Mouse (Mus musculus): ENCODE data around the gene Gm10972. TPM values are rescaled to one million over a fixed set of nuclear protein-coding genes. Genes with fewer than 3 reads are reported as not detected.
"Not testable (repeated sequence)": the region's sequence is repeated elsewhere in the genome, so short reads cannot be mapped to it uniquely, and the experiment has no call there.

Gm10972 gene
- total and polyA plus RNA-seq, 2 experiments from 2014 or later, result not detected

DNA sequence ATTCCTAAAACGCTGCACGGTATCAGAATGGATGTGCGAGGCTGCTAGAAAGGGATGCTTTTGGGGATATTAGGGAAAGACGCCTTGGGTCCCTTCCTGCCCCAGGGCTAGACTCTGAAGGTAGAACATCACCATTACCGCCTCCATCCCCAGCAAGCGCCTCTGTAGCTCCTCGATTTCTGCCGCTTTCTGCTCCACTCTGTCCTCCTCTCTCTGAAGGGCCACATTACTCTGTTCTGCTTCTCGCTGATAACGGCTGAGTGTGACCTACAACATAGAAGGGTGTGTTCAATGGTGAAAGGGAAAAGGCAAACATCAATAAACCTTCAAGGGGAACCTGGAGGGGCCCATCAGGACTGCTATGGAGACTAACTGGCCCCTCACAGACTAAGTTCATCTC, 20.4 kb upstream of the Gm10972 start:
- Histone ChIP-seq H3K36me3 (ENCODE audit: insufficient read depth, low read length) (no peaks in the 10 kb centered on the region), H3K4me1 (ENCODE audit: insufficient read depth, low read length) (no peaks in the 10 kb centered on the region), H3K9me3 (ENCODE audit: low read length) (no peaks in the 10 kb centered on the region), H3K27me3 (ENCODE audit: insufficient read depth, low read length) (no peaks in the 10 kb centered on the region), H3K4me3 (ENCODE audit: low read depth, low read length) (no peak overlapping the region), H3K27ac (ENCODE audit: low read depth, low read length) (no peak overlapping the region), H3K4me2 (ENCODE audit: low read depth, low read length, poor library complexity, severe bottlenecking) (no peak overlapping the region), H3K9ac (replicated peaks; ENCODE audit: low read length, poor library complexity, severe bottlenecking) (no peak overlapping the region)
- no peak for ATAC-seq (ENCODE audit: low FRiP score)
- WGBS, result 95% methylated on average over 10 of the region's 10 CpGs
- no peak for TF ChIP-seq CTCF (IDR thresholded peaks at IDR 0.05)
- no peak for DNase-seq (ENCODE audit: low spot score)

DNA sequence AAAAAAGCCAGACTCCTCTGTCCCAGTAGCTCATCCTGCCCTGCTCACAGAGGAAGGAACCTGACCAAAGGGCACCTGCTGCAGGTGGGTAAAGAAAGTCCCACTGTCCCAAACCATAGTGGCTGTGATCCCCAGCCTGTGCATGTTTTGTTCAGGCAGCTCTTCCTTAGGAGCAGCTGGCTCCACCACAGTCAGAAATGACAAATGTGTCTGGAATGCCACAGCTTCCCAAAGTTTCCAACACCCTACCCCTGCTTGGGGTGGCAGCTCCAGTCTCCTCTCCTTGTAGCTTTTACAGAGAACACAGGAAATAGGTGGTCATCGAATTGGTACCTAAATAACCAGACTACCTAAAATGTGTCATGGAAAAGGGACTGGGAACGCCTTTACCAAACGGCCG, 18.6 kb upstream of the Gm10972 start:
- no peak for DNase-seq (ENCODE audit: low spot score)
- H3K4me1 ChIP-seq (ENCODE audit: insufficient read depth, low read length), result no peaks in the 10 kb centered on the region
- no peaks in the 10 kb centered on the region for H3K36me3 ChIP-seq (ENCODE audit: insufficient read depth, low read length)
- H3K4me2 ChIP-seq (ENCODE audit: low read depth, low read length, poor library complexity, severe bottlenecking), result no peak overlapping the region
- no peaks in the 10 kb centered on the region for H3K27me3 ChIP-seq (ENCODE audit: insufficient read depth, low read length)
- 96% methylated on average over 4 of the region's 4 CpGs for WGBS
- H3K9me3 ChIP-seq (ENCODE audit: low read length), result no peaks in the 10 kb centered on the region
- no peak overlapping the region for H3K4me3 ChIP-seq (ENCODE audit: low read depth, low read length)
- TF ChIP-seq CTCF (IDR thresholded peaks at IDR 0.05), result no peak
- no peak overlapping the region for H3K27ac ChIP-seq (ENCODE audit: low read depth, low read length)
- no peak overlapping the region for H3K9ac ChIP-seq (replicated peaks; ENCODE audit: low read length, poor library complexity, severe bottlenecking)
- ATAC-seq (ENCODE audit: low FRiP score), result no peak

DNA sequence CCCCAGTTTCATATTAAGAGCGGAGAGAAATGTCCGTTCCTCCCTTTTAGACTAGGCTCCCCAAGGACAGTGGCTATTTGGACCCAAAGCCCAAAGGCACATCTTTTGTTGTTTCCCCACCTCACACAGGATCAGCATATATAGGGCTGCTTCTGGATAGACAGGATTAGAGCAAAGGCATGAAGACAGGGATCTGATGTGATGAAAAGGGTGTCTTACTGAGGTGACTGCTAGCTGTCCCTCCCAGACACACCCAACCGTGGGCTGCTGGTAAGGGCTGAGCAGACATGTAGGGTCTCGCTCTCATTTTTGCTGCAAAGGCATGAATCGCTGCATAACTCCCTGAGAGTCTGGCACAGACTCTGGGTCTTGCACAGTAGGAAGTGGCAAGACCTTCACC, 14.2 kb upstream of the Gm10972 start:
- no peak overlapping the region for H3K9ac ChIP-seq (replicated peaks; ENCODE audit: low read length, poor library complexity, severe bottlenecking)
- H3K4me2 ChIP-seq (ENCODE audit: low read depth, low read length, poor library complexity, severe bottlenecking), result no peak overlapping the region
- DNase-seq (ENCODE audit: low spot score) (no peak), ATAC-seq (ENCODE audit: low FRiP score) (no peak)
- H3K36me3 ChIP-seq (ENCODE audit: insufficient read depth, low read length), result no peaks in the 10 kb centered on the region
- H3K4me1 ChIP-seq (ENCODE audit: insufficient read depth, low read length), result no peaks in the 10 kb centered on the region
- H3K4me3 ChIP-seq (ENCODE audit: low read depth, low read length), result no peak overlapping the region
- H3K9me3 ChIP-seq (ENCODE audit: low read length), result no peaks in the 10 kb centered on the region
- whole genome bisulfite sequencing, result 80% methylated on average over 5 of the region's 5 CpGs
- H3K27me3 ChIP-seq (ENCODE audit: insufficient read depth, low read length), result no peaks in the 10 kb centered on the region
- no peak overlapping the region for H3K27ac ChIP-seq (ENCODE audit: low read depth, low read length)
- no peak for TF ChIP-seq CTCF (IDR thresholded peaks at IDR 0.05)

GRCm38 (mm10) chr3:94629876-94630275, 13.0 kb upstream of the Gm10972 start:
- DNase-seq (ENCODE audit: low spot score) (no peak), ATAC-seq (ENCODE audit: low FRiP score) (no peak)
- Histone ChIP-seq H3K9me3 (ENCODE audit: low read length) (no peaks in the 10 kb centered on the region), H3K9ac (replicated peaks; ENCODE audit: low read length, poor library complexity, severe bottlenecking) (no peak overlapping the region), H3K36me3 (ENCODE audit: insufficient read depth, low read length) (no peaks in the 10 kb centered on the region), H3K27ac (ENCODE audit: low read depth, low read length) (no peak overlapping the region), H3K4me3 (ENCODE audit: low read depth, low read length) (no peak overlapping the region), H3K4me2 (ENCODE audit: low read depth, low read length, poor library complexity, severe bottlenecking) (no peak overlapping the region), H3K27me3 (ENCODE audit: insufficient read depth, low read length) (no peaks in the 10 kb centered on the region), H3K4me1 (ENCODE audit: insufficient read depth, low read length) (no peaks in the 10 kb centered on the region)
- 86% methylated on average over 3 of the region's 3 CpGs for WGBS
- TF ChIP-seq CTCF (IDR thresholded peaks at IDR 0.05), result no peak

GRCm38 (mm10) chr3:94648755-94649590, 6.1 kb downstream of the Gm10972 start:
- TF ChIP-seq CTCF (IDR thresholded peaks at IDR 0.05), result no peak

DNA sequence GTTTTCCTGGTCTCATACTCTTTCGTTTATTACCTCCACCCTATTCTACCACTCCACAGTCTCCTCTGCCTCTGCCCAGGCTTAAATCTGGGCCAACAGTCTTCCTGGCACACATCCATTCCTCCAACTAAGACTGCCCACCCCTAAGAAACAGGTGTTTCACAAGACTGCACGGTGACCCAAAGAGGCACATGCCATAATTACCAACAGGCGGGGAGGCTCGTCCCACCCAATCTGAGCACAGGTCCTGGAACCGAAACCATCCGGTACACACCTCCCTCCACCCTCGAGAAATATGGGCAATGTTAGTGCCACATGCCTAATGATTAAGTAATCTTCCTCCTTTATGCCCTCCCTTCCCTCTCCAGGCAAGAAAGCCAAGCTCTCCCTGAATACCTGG, 7.5 kb downstream of the Gm10972 start:
- ATAC-seq (ENCODE audit: low FRiP score), result no peak
- no peak for DNase-seq (ENCODE audit: low spot score)
- no peaks in the 10 kb centered on the region for H3K9me3 ChIP-seq (ENCODE audit: low read length)
- H3K4me3 ChIP-seq (ENCODE audit: low read depth, low read length), result no peak overlapping the region
- H3K4me1 ChIP-seq (ENCODE audit: insufficient read depth, low read length), result no peaks in the 10 kb centered on the region
- no peaks in the 10 kb centered on the region for H3K36me3 ChIP-seq (ENCODE audit: insufficient read depth, low read length)
- 89% methylated on average over 7 of the region's 7 CpGs for WGBS
- no peak overlapping the region for H3K4me2 ChIP-seq (ENCODE audit: low read depth, low read length, poor library complexity, severe bottlenecking)
- H3K9ac ChIP-seq (replicated peaks; ENCODE audit: low read length, poor library complexity, severe bottlenecking), result no peak overlapping the region
- H3K27me3 ChIP-seq (ENCODE audit: insufficient read depth, low read length), result no peaks in the 10 kb centered on the region
- TF ChIP-seq CTCF (IDR thresholded peaks at IDR 0.05), result no peak
- H3K27ac ChIP-seq (ENCODE audit: low read depth, low read length), result no peak overlapping the region

More at GRCm38 (mm10) chr3:94648755-94649590, 6.1 kb downstream of the Gm10972 start:
- Histone ChIP-seq H3K9me3 (ENCODE audit: low read length) (no peaks in the 10 kb centered on the region), H3K27ac (ENCODE audit: low read depth, low read length) (no peak overlapping the region), H3K4me1 (ENCODE audit: insufficient read depth, low read length) (no peaks in the 10 kb centered on the region), H3K9ac (replicated peaks; ENCODE audit: low read length, poor library complexity, severe bottlenecking) (no peak overlapping the region), H3K4me2 (ENCODE audit: low read depth, low read length, poor library complexity, severe bottlenecking) (no peak overlapping the region), H3K27me3 (ENCODE audit: insufficient read depth, low read length) (no peaks in the 10 kb centered on the region), H3K4me3 (ENCODE audit: low read depth, low read length) (no peak overlapping the region), H3K36me3 (ENCODE audit: insufficient read depth, low read length) (no peaks in the 10 kb centered on the region)
- DNase-seq (ENCODE audit: low spot score) (peak; percentile 24), ATAC-seq (ENCODE audit: low FRiP score) (no peak)
- WGBS, result 46% methylated on average over 6 of the region's 6 CpGs

GRCm38 (mm10) chr3:94653967-94654366, 11.1 kb downstream of the Gm10972 start:
- H3K4me2 ChIP-seq (ENCODE audit: low read depth, low read length, poor library complexity, severe bottlenecking); H3K9me3 ChIP-seq (ENCODE audit: low read length); H3K27ac ChIP-seq (ENCODE audit: low read depth, low read length); H3K4me1 ChIP-seq (ENCODE audit: insufficient read depth, low read length); ATAC-seq (ENCODE audit: low FRiP score); H3K36me3 ChIP-seq (ENCODE audit: insufficient read depth, low read length); H3K27me3 ChIP-seq (ENCODE audit: insufficient read depth, low read length); H3K9ac ChIP-seq (replicated peaks; ENCODE audit: low read length, poor library complexity, severe bottlenecking); H3K4me3 ChIP-seq (ENCODE audit: low read depth, low read length); DNase-seq (ENCODE audit: low spot score): not testable (repeated sequence)
- WGBS, result 40% methylated on average over 1 of the region's 1 CpGs

DNA sequence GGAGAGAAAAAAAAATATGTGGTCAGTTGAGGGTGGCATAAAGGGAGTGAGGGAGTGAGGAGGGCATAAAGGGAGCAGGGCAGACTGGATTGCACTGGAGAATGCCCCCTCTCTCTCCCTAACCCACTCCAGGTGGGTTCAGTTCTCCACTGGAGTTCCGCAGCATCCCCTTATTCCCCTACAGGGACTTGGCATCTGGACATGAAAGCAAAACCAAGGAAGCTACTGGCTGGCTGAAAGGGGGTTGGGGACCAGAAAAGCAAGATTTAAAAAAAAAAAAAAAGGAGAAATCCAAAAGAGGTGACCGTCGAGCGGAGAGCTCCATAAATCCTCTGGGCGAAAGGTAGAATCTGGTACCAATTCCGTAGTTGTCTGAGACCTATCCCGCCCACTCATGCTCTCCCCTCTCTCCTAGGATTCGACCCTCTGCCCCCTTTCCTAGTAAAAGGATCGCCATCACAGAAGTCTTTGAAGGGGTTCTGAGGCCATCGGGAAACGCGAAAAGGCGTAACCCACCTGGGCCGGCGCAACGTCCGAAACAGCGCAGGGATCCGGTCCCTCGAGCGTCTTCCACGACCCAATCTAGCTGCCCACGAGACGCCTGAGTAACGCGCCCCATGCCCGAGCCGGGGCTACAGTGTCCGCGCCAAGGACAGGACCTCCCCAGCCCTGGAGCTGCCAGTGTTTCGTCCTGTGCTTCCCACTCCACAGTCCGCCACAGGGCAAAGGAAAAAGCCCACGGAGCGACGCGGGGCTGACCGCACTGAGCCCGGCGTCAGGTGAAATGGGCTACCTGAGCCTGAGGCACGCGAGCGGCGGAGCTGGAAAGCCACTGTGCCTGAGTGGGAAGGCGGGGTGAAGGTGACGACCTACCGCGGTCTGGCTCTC, 15.2 kb downstream of the Gm10972 start:
- 3% methylated on average over 22 of the region's 47 CpGs for WGBS
- peak; percentile 68 for ATAC-seq (ENCODE audit: low FRiP score)

More for the DNA sequence above, 15.2 kb downstream of the Gm10972 start:
- not testable (repeated sequence) for H3K4me1 ChIP-seq (ENCODE audit: insufficient read depth, low read length); H3K27me3 ChIP-seq (ENCODE audit: insufficient read depth, low read length); H3K9me3 ChIP-seq (ENCODE audit: low read length); H3K9ac ChIP-seq (replicated peaks; ENCODE audit: low read length, poor library complexity, severe bottlenecking); H3K27ac ChIP-seq (ENCODE audit: low read depth, low read length); H3K36me3 ChIP-seq (ENCODE audit: insufficient read depth, low read length); DNase-seq (ENCODE audit: low spot score)
- peak overlapping the region; percentile 47 for H3K4me2 ChIP-seq (ENCODE audit: low read depth, low read length, poor library complexity, severe bottlenecking)
- peak overlapping the region; percentile 37 for H3K4me3 ChIP-seq (ENCODE audit: low read depth, low read length)
